In the genomic region with DNA sequence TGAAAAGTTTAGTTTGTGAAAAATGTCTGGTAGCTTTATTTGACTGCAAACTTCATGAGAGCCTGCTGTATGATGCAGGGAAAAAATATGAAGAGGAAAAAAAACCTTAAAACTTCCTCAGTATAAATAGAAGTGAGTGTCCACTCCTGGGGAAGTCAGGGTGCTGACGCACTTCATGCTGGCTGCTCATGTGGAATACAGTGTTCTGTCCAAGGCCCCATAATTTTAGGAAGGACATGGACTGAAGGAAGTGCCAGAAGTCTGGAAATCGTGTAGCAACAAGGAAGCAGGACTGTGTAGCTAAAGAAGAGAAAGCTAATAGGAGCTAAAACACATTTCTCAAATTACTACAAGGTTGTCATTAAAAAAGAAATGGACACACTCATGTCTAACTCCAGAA, we compare ENCODE assay signal across 16 mouse cellular contexts. TPM values are rescaled to one million over a fixed set of nuclear protein-coding genes. Genes with fewer than 3 reads are reported as not detected.
DNase-seq lines count a peak whose midpoint lies in the region; ATAC-seq lines count a peak whose summit lies in the region.
"Had no signal": no experiment of that assay in that cellular context is flagged by ENCODE, and none has a peak within 500 bp of the region (broad histone marks: within the 10 kb centered on the region; RNA-seq: fewer than 3 reads in every experiment).

No protein-coding gene starts in this region.

- peaks cover 32% of the 10 kb centered on the region for H3K4me1 ChIP-seq in heart, embryonic 12.5 days (replicated peaks)
- H3K4me1 ChIP-seq: hindbrain, embryonic 13.5 days; liver, embryonic 13.5 days; neural tube, embryonic 13.5 days had no signal

- DNase-seq in heart, adult 18-20 months, result peak; percentile 72 to 83
- DNase-seq in urinary bladder, postnatal 14 days (ENCODE audit: low spot score), result peak; percentile 31
- no peak for DNase-seq in urinary bladder, postnatal 10 days (ENCODE audit: low spot score)
- DNase-seq in heart, postnatal 36 days, result peak; percentile 40 to 42
- no peak for DNase-seq in layer of hippocampus, adult 11-12 months (ENCODE audit: low spot score)
- no peak for DNase-seq in cerebellum, adult 18-20 months
- DNase-seq: cerebellum, adult 8-10 months; liver, embryonic 13.5 days; thymus, adult 18-20 months had no signal

- H3K4me3 ChIP-seq in heart, embryonic 12.5 days, result no peak overlapping the region
- H3K4me3 ChIP-seq: hindbrain, embryonic 13.5 days; liver, embryonic 13.5 days; neural tube, embryonic 13.5 days had no signal

- H3K9ac ChIP-seq in heart, embryonic 12.5 days, result no peak overlapping the region
- H3K9ac ChIP-seq: hindbrain, embryonic 13.5 days; liver, embryonic 13.5 days; neural tube, embryonic 13.5 days had no signal

- no peak overlapping the region for H3K4me2 ChIP-seq in heart, embryonic 12.5 days
- H3K4me2 ChIP-seq: hindbrain, embryonic 13.5 days; liver, embryonic 13.5 days; neural tube, embryonic 13.5 days had no signal

- no peaks in the 10 kb centered on the region for H3K9me3 ChIP-seq in heart, embryonic 12.5 days (replicated peaks)
- H3K9me3 ChIP-seq: hindbrain, embryonic 13.5 days; liver, embryonic 13.5 days; neural tube, embryonic 13.5 days had no signal

- no peak for ATAC-seq in heart, embryonic 12.5 days (ENCODE audit: insufficient number of reproducible peaks, low FRiP score)
- ATAC-seq: forebrain, embryonic 14.5 days; intestine, postnatal 0 days had no signal

- intact Hi-C loops in heart, postnatal 36 days (cut with DNase I), result loop anchor here (2.0 to 5.0 kb wide), 2 partner anchors 36 to 58 kb away; no protein-coding TSS in a partner anchor

- H3K36me3 ChIP-seq in heart, embryonic 12.5 days, result 0 out of 2 replicates have a peak, but pooled peaks cover 2% of the 10 kb centered on the region
- H3K36me3 ChIP-seq: hindbrain, embryonic 13.5 days; liver, embryonic 13.5 days; neural tube, embryonic 13.5 days had no signal

- H3K27ac ChIP-seq in heart, embryonic 12.5 days (ENCODE audit: poor library complexity, severe bottlenecking), result no peak overlapping the region
- H3K27ac ChIP-seq: hindbrain, embryonic 13.5 days; liver, embryonic 13.5 days; neural tube, embryonic 13.5 days had no signal

- 61% methylated on average over 2 of the region's 2 CpGs for WGBS in heart, embryonic 12.5 days

- no peaks in the 10 kb centered on the region for H3K27me3 ChIP-seq in heart, embryonic 12.5 days (replicated peaks)
- H3K27me3 ChIP-seq: hindbrain, embryonic 13.5 days; liver, embryonic 13.5 days; neural tube, embryonic 13.5 days had no signal

RNA-seq across cellular contexts. Expression of a gene that starts 59.4 kb away (rescaled TPM):
- 10 to 100 TPM; 66.6 to 70.3 TPM for total RNA-seq in heart, adult 18-20 months (2021)
- polyA plus RNA-seq in heart, embryonic 12.5 days (2016; fragmentation: Nextera tagmentation; extraction: Ambion mirVana), result 12.2 and 13.4 TPM in 2 replicates
- 10 to 100 TPM; 51.1 to 64.5 TPM for total RNA-seq in heart, postnatal 36 days (2021)
- total RNA-seq: megakaryocyte, adult 5-6 weeks; MEL had no signal

Comparison
In these comparisons a context has a peak if more than half of its experiments do, and no peak if none do; other contexts are left out.
1. DNase-seq: peak in heart, adult 18-20 months (2 of 2), urinary bladder, postnatal 14 days (single experiment) and heart, postnatal 36 days (2 of 2); none in urinary bladder, postnatal 10 days (single experiment), layer of hippocampus, adult 11-12 months (single experiment) and cerebellum, adult 18-20 months (0 of 2).